Comparison of ENCODE assay signal across 7 mouse cellular contexts in genomic region chr9:72638951-72639842, GRCm38 (mm10). TPM values are rescaled to one million over a fixed set of nuclear protein-coding genes. Genes with fewer than 3 reads are reported as not detected.
DNase-seq lines count a peak whose midpoint lies in the region; ATAC-seq and TF ChIP-seq lines count a peak whose summit lies in the region.

No protein-coding gene starts in this region.

- H3K4me3 ChIP-seq in C2C12 (ENCODE audit: insufficient read depth, poor library complexity, severe bottlenecking) (peak overlapping the region; percentile 23), E14TG2a.4 (replicated peaks; ENCODE audit: low read length) (peak overlapping the region; percentile 68)
- peak overlapping the region; percentile 24 for H3K4me3 ChIP-seq in midbrain, postnatal 0 days (ENCODE audit: low read depth, low read length)

- H3K36me3 ChIP-seq in C2C12 (ENCODE audit: control insufficient read depth, insufficient read depth) (no peaks in the 10 kb centered on the region), E14TG2a.4 (ENCODE audit: insufficient read depth, low read length) (no peaks in the 10 kb centered on the region)
- no peaks in the 10 kb centered on the region for H3K36me3 ChIP-seq in midbrain, postnatal 0 days (ENCODE audit: insufficient read depth, low read length)

- peaks cover 60% of the 10 kb centered on the region for H3K4me1 ChIP-seq in E14TG2a.4 (replicated peaks; ENCODE audit: low read depth, low read length)
- no peaks in the 10 kb centered on the region; the same call in 1 of the 2 replicates for H3K4me1 ChIP-seq in midbrain, postnatal 0 days (ENCODE audit: insufficient read depth, low read length)

- H3K27me3 ChIP-seq in C2C12 (ENCODE audit: control insufficient read depth, insufficient read depth, insufficient read length) (no peaks in the 10 kb centered on the region), E14TG2a.4 (ENCODE audit: insufficient read depth, low read length) (no peaks in the 10 kb centered on the region)
- no peaks in the 10 kb centered on the region for H3K27me3 ChIP-seq in midbrain, postnatal 0 days (ENCODE audit: insufficient read depth, low read length)

- H3K79me2 ChIP-seq in C2C12 (ENCODE audit: control insufficient read depth, insufficient read depth): no peaks in the 10 kb centered on the region

- peak overlapping the region; percentile 69 for H3ac ChIP-seq in C2C12 (ENCODE audit: control insufficient read depth, insufficient read length, low read depth)

- ATAC-seq in erythroblast, adult 5-6 weeks (replicated peaks; ENCODE audit: low FRiP score, poor library complexity, severe bottlenecking): peak; percentile 26; the same call in 1 of the 2 replicates
- peak; percentile 83 for ATAC-seq in midbrain, postnatal 0 days (ENCODE audit: low FRiP score)

- 26% methylated on average over 9 of the region's 9 CpGs for WGBS in midbrain, postnatal 0 days

- H3K27ac ChIP-seq in midbrain, postnatal 0 days (ENCODE audit: low read depth, low read length): peak overlapping the region; percentile 83

- H3K79me3 ChIP-seq in C2C12 (ENCODE audit: low read depth): no peaks in the 10 kb centered on the region

- DNase-seq in kidney, postnatal 36 days: peak; percentile 53 to 58
- DNase-seq in midbrain, postnatal 0 days (ENCODE audit: low spot score): peak; percentile 78
- no peak for DNase-seq in urinary bladder, postnatal 25 days (ENCODE audit: low spot score)
- no peak for DNase-seq in ovary, postnatal 14 days (ENCODE audit: low spot score)

- TF ChIP-seq CTCF in C2C12 (IDR thresholded peaks at IDR 0.05; ENCODE audit: control insufficient read depth, insufficient read depth, insufficient read length) (no peak), E14TG2a.4 (conservative IDR thresholded peaks at IDR 0.05; ENCODE audit: low read length) (no peak)
- no peak for TF ChIP-seq CTCF in midbrain, postnatal 0 days (IDR thresholded peaks at IDR 0.05)

- H3K9ac ChIP-seq in midbrain, postnatal 0 days (replicated peaks; ENCODE audit: low read length, poor library complexity, severe bottlenecking): 0 out of 2 replicates have a peak overlapping the region, but pooled peaks have one; percentile 33

- no peaks in the 10 kb centered on the region for H3K9me3 ChIP-seq in E14TG2a.4 (ENCODE audit: low read length)
- H3K9me3 ChIP-seq in midbrain, postnatal 0 days (ENCODE audit: low read length): no peaks in the 10 kb centered on the region

- H3K4me2 ChIP-seq in midbrain, postnatal 0 days (ENCODE audit: low read depth, low read length, poor library complexity, severe bottlenecking): peak overlapping the region; percentile 45

TF ChIP-seq in C2C12, 6 proteins besides CTCF, POLR2A, EP300 and RAD21:
- TF ChIP-seq CEBPB (IDR thresholded peaks at IDR 0.05; ENCODE audit: low read depth): no peak
- peak; percentile 95 for TF ChIP-seq USF1 (IDR thresholded peaks at IDR 0.05; ENCODE audit: low read depth)

RNA-seq across cellular contexts. Expression of gene Nedd4, which starts 22.9 kb away (rescaled TPM):
- 215 TPM for polyA plus RNA-seq in C2C12 (2012; fragmentation: generic; extraction: Trizol)
- 37.6 and 48.2 TPM in 2 replicates for total RNA-seq in erythroblast, adult 5-6 weeks (2015; ENCODE audit: low replicate concordance)
- total RNA-seq in erythroblast, adult 5-6 weeks (2017; ENCODE audit: low replicate concordance): 51.9 and 56.2 TPM in 2 replicates
- 432 and 533 TPM in 2 replicates for total RNA-seq in midbrain, postnatal 0 days (2014; rRNA removed)
- 276 and 321 TPM in 2 replicates for polyA plus RNA-seq in midbrain, postnatal 0 days (2015; fragmentation: Nextera tagmentation; extraction: Ambion mirVana)

Comparison
In these comparisons a context has a peak if more than half of its experiments do, and no peak if none do; other contexts are left out.
1. DNase-seq: peak in kidney, postnatal 36 days (2 of 2) and midbrain, postnatal 0 days (single experiment); none in urinary bladder, postnatal 25 days (single experiment) and ovary, postnatal 14 days (single experiment).
2. Peak in every context shown above with its lines, with median percentiles within 50 percentile points of each other: H3K4me3 ChIP-seq.